Mouse (Mus musculus) kidney, embryonic 15.5 days (tissue): ENCODE results near the gene Prune2. TPM values are rescaled to one million over a fixed set of nuclear protein-coding genes. Genes with fewer than 3 reads are reported as not detected.

ENCODE experiments used
- ATAC-seq: fragments of 200-750 bp; cut with Nextera tagmentation; replicated peaks from 2 replicates; pipeline ENCODE4 v1.8.0; 2017; ENCODE audit warnings: moderate TSS enrichment; ENCODE audit not compliant: low FRiP score
- H3K27ac ChIP-seq: fragments of 300-500 bp; sonication (generic); 2 replicates; pipeline ENCODE4 v1.5.1; 2015; ENCODE audit warnings: mild to moderate bottlenecking, inconsistent platforms
- H3K27me3 ChIP-seq: fragments of 300-500 bp; sonication (generic); 2 replicates; pipeline ENCODE4 v1.6.1; 2015; ENCODE audit warnings: inconsistent platforms
- H3K36me3 ChIP-seq: fragments of 300-500 bp; sonication (generic); 2 replicates; pipeline ENCODE4 v1.6.1; 2015; ENCODE audit warnings: inconsistent platforms
- H3K4me1 ChIP-seq: fragments of 300-500 bp; sonication (generic); 2 replicates; pipeline ENCODE4 v1.6.1; 2015; ENCODE audit warnings: inconsistent platforms
- H3K4me2 ChIP-seq: fragments of 300-500 bp; sonication (generic); 2 replicates; pipeline ENCODE4 v1.6.1; 2015; ENCODE audit warnings: moderate library complexity, mild to moderate bottlenecking, inconsistent platforms
- H3K4me3 ChIP-seq: fragments of 300-500 bp; sonication (generic); replicated peaks from 2 replicates; pipeline ENCODE4 v1.5.1; 2015; ENCODE audit warnings: mild to moderate bottlenecking, inconsistent platforms
- H3K9ac ChIP-seq: fragments of 300-500 bp; sonication (generic); 2 replicates; pipeline ENCODE4 v1.6.1; 2015; ENCODE audit warnings: mild to moderate bottlenecking, inconsistent platforms
- H3K9me3 ChIP-seq: fragments of 300-500 bp; sonication (generic); replicated peaks from 2 replicates; pipeline ENCODE4 v1.6.1; 2016; ENCODE audit warnings: inconsistent platforms
- WGBS: fragments of 180-500 bp; shearing (Covaris S2); methylation state at CpG from one replicate; pipeline ENCODE4 v1.1.7; 2015; ENCODE audit warnings: mixed read lengths; 5-methylcytosine and 5-hydroxymethylcytosine counted together
- polyA plus RNA-seq: library from polyadenylated mRNA; unstranded; fragments of >200 nt; fragmentation: Nextera tagmentation; extraction: Ambion mirVana; gene quantifications from 2 replicates; pipeline ENCODE4 v1.2.1, GENCODE M21; 2015

Gene Prune2
- polyA plus RNA-seq, 1 experiment from 2014 or later: 1.5 TPM

GRCm38 (mm10) chr19:17138144-17138915 lies 182.4 kb downstream of the Prune2 start:
- H3K27ac ChIP-seq: no peak overlapping the region
- no peak overlapping the region for H3K4me3 ChIP-seq
- H3K9me3 ChIP-seq: no peaks in the 10 kb centered on the region
- WGBS: 35% methylated on average over 10 of the region's 10 CpGs
- no peak for ATAC-seq
- H3K36me3 ChIP-seq: no peaks in the 10 kb centered on the region
- peaks cover 7% of the 10 kb centered on the region for H3K4me1 ChIP-seq
- no peak overlapping the region for H3K9ac ChIP-seq
- H3K4me2 ChIP-seq: no peak overlapping the region
- peaks cover 11% of the 10 kb centered on the region; the same call in 1 of the 2 replicates for H3K27me3 ChIP-seq

GRCm38 (mm10) chr19:17140016-17140914 lies 184.3 kb downstream of the Prune2 start:
- Histone ChIP-seq H3K4me1 (peaks cover 7% of the 10 kb centered on the region), H3K4me2 (no peak overlapping the region), H3K9me3 (no peaks in the 10 kb centered on the region), H3K27me3 (peaks cover 11% of the 10 kb centered on the region; the same call in 1 of the 2 replicates), H3K4me3 (no peak overlapping the region), H3K36me3 (no peaks in the 10 kb centered on the region), H3K9ac (no peak overlapping the region), H3K27ac (no peak overlapping the region)
- 57% methylated on average over 12 of the region's 12 CpGs for WGBS
- no peak for ATAC-seq

- no peak overlapping the region for H3K27ac ChIP-seq
- WGBS: 90% methylated on average over 2 of the region's 2 CpGs
- no peaks in the 10 kb centered on the region for H3K36me3 ChIP-seq
- H3K4me1 ChIP-seq: no peaks in the 10 kb centered on the region
- H3K4me2 ChIP-seq: no peak overlapping the region
- peaks cover 8% of the 10 kb centered on the region; the same call in 1 of the 2 replicates for H3K27me3 ChIP-seq
- H3K9me3 ChIP-seq: no peaks in the 10 kb centered on the region
- no peak for ATAC-seq
- H3K4me3 ChIP-seq: no peak overlapping the region
- no peak overlapping the region for H3K9ac ChIP-seq
These were observed 187.3 kb downstream of the Prune2 start for GRCm38 (mm10) chr19:17143245-17143644.

- Histone ChIP-seq H3K4me3 (no peak overlapping the region), H3K4me1 (no peaks in the 10 kb centered on the region), H3K9me3 (no peaks in the 10 kb centered on the region), H3K36me3 (no peaks in the 10 kb centered on the region), H3K27me3 (0 out of 2 replicates have a peak, but pooled peaks cover 5% of the 10 kb centered on the region), H3K4me2 (no peak overlapping the region), H3K9ac (no peak overlapping the region), H3K27ac (no peak overlapping the region)
- WGBS: 88% methylated on average over 6 of the region's 6 CpGs
- no peak for ATAC-seq
These were observed 188.3 kb downstream of the Prune2 start for GRCm38 (mm10) chr19:17144205-17144604.

GRCm38 (mm10) chr19:17150064-17150463 lies 194.1 kb downstream of the Prune2 start:
- Histone ChIP-seq H3K4me2 (no peak overlapping the region), H3K27me3 (no peaks in the 10 kb centered on the region), H3K9ac (no peak overlapping the region), H3K36me3 (no peaks in the 10 kb centered on the region), H3K27ac (no peak overlapping the region), H3K9me3 (no peaks in the 10 kb centered on the region), H3K4me3 (no peak overlapping the region), H3K4me1 (no peaks in the 10 kb centered on the region)
- no peak for ATAC-seq
- whole genome bisulfite sequencing: 78% methylated on average over 7 of the region's 7 CpGs

- H3K4me1 ChIP-seq: no peaks in the 10 kb centered on the region
- WGBS: 80% methylated on average over 6 of the region's 6 CpGs
- H3K27ac ChIP-seq: no peak overlapping the region
- H3K4me2 ChIP-seq: no peak overlapping the region
- no peaks in the 10 kb centered on the region for H3K27me3 ChIP-seq
- H3K36me3 ChIP-seq: no peaks in the 10 kb centered on the region
- no peak overlapping the region for H3K9ac ChIP-seq
- no peaks in the 10 kb centered on the region for H3K9me3 ChIP-seq
- H3K4me3 ChIP-seq: no peak overlapping the region
- no peak for ATAC-seq
These were observed 195.9 kb downstream of the Prune2 start for GRCm38 (mm10) chr19:17151781-17152180.

- no peaks in the 10 kb centered on the region for H3K27me3 ChIP-seq
- H3K9me3 ChIP-seq: no peaks in the 10 kb centered on the region
- no peak overlapping the region for H3K9ac ChIP-seq
- H3K4me2 ChIP-seq: no peak overlapping the region
- H3K36me3 ChIP-seq: no peaks in the 10 kb centered on the region
- no peak for ATAC-seq
- 85% methylated on average over 7 of the region's 7 CpGs for WGBS
- no peak overlapping the region for H3K4me3 ChIP-seq
- H3K27ac ChIP-seq: no peak overlapping the region
- H3K4me1 ChIP-seq: no peaks in the 10 kb centered on the region
These were observed 196.5 kb downstream of the Prune2 start for GRCm38 (mm10) chr19:17152461-17152860.

GRCm38 (mm10) chr19:17153911-17154639 lies 198.2 kb downstream of the Prune2 start:
- ATAC-seq: no peak
- no peak overlapping the region for H3K4me2 ChIP-seq
- no peak overlapping the region for H3K9ac ChIP-seq
- WGBS: 83% methylated on average over 11 of the region's 11 CpGs
- H3K36me3 ChIP-seq: no peaks in the 10 kb centered on the region
- H3K4me3 ChIP-seq: no peak overlapping the region
- H3K9me3 ChIP-seq: no peaks in the 10 kb centered on the region
- H3K27ac ChIP-seq: no peak overlapping the region
- H3K27me3 ChIP-seq: no peaks in the 10 kb centered on the region
- no peaks in the 10 kb centered on the region for H3K4me1 ChIP-seq

- Histone ChIP-seq H3K4me2 (no peak overlapping the region), H3K36me3 (no peaks in the 10 kb centered on the region), H3K4me3 (no peak overlapping the region), H3K9ac (no peak overlapping the region), H3K27me3 (no peaks in the 10 kb centered on the region), H3K9me3 (no peaks in the 10 kb centered on the region), H3K4me1 (0 out of 2 replicates have a peak, but pooled peaks cover 3% of the 10 kb centered on the region), H3K27ac (no peak overlapping the region)
- 85% methylated on average over 2 of the region's 2 CpGs for WGBS
- no peak for ATAC-seq
These were observed 199.3 kb downstream of the Prune2 start for GRCm38 (mm10) chr19:17155216-17155615.

- ATAC-seq: no peak
- H3K4me3 ChIP-seq: no peak overlapping the region
- no peak overlapping the region for H3K9ac ChIP-seq
- H3K27ac ChIP-seq: no peak overlapping the region
- H3K4me1 ChIP-seq: peaks cover 9% of the 10 kb centered on the region
- H3K9me3 ChIP-seq: no peaks in the 10 kb centered on the region
- 53% methylated on average over 2 of the region's 2 CpGs for WGBS
- H3K27me3 ChIP-seq: no peaks in the 10 kb centered on the region
- no peak overlapping the region for H3K4me2 ChIP-seq
- H3K36me3 ChIP-seq: no peaks in the 10 kb centered on the region
These were observed 203.8 kb downstream of the Prune2 start for GRCm38 (mm10) chr19:17159676-17160075.

GRCm38 (mm10) chr19:17160231-17160630 lies 204.3 kb downstream of the Prune2 start:
- Histone ChIP-seq H3K4me2 (no peak overlapping the region), H3K36me3 (no peaks in the 10 kb centered on the region), H3K4me3 (no peak overlapping the region), H3K9ac (no peak overlapping the region), H3K4me1 (peaks cover 9% of the 10 kb centered on the region), H3K9me3 (no peaks in the 10 kb centered on the region), H3K27me3 (no peaks in the 10 kb centered on the region), H3K27ac (no peak overlapping the region)
- no peak for ATAC-seq
- 85% methylated on average over 2 of the region's 2 CpGs for WGBS
